Mouse (Mus musculus) spleen, adult 2 months (tissue): ENCODE measurements around the gene Gm8126. TPM values are rescaled to one million over a fixed set of nuclear protein-coding genes. Genes with fewer than 3 reads are reported as not detected.
"Not testable (repeated sequence)": the region's sequence is repeated elsewhere in the genome, so short reads cannot be mapped to it uniquely, and the experiment has no call there.

Source experiments
- DNase-seq, 2 experiments: peaks; one replicate each; pipeline versions ENCODE4 v3.0.0 to v3.0.0-alpha.2; 2012 to 2021; ENCODE audit warnings: low spot score in 2 of 2, low read depth in 1 of 2
- H3K27ac ChIP-seq: fragments of 200-500 bp; 2 replicates; pipeline ENCODE4 v1.5.1; 2012; ENCODE audit warnings: low read length, inconsistent platforms; ENCODE audit not compliant: insufficient read depth
- H3K27me3 ChIP-seq: fragments of 200-500 bp; 2 replicates; pipeline ENCODE4 v1.6.1; 2012; ENCODE audit warnings: mild to moderate bottlenecking, moderate library complexity, low read length, inconsistent platforms; ENCODE audit not compliant: control insufficient read depth, insufficient read depth
- H3K36me3 ChIP-seq: fragments of 200-500 bp; 2 replicates; pipeline ENCODE4 v1.6.1; 2012; ENCODE audit warnings: mild to moderate bottlenecking, low read length, inconsistent platforms; ENCODE audit not compliant: control insufficient read depth, insufficient read depth
- H3K4me1 ChIP-seq: fragments of 200-500 bp; 2 replicates; pipeline ENCODE4 v1.6.1; 2011; ENCODE audit warnings: inconsistent platforms; ENCODE audit not compliant: control insufficient read depth, insufficient read depth, insufficient read length
- H3K4me3 ChIP-seq: fragments of 200-500 bp; 2 replicates; pipeline ENCODE4 v1.5.1; 2011; ENCODE audit warnings: mild to moderate bottlenecking, inconsistent platforms; ENCODE audit not compliant: insufficient read depth, insufficient read length; ENCODE audit errors: extremely low read depth
- WGBS: fragments of 180-500 bp; shearing (Covaris S2); methylation state at CpG from one replicate; pipeline ENCODE4 v1.1.7; 2018; 5-methylcytosine and 5-hydroxymethylcytosine counted together
- polyA plus RNA-seq: library from polyadenylated mRNA; depleted of rRNA; stranded (reverse); fragments of >200 nt; gene quantifications from 2 replicates; pipeline ENCODE4 v1.2.3, GENCODE M21; 2012; rRNA removed

The Gm8126 gene
- polyA plus RNA-seq, 1 experiment, result not detected

GRCm38 (mm10) chr14:43274986-43275511 is 16.6 kb downstream of the Gm8126 start, which contains the start of gene Gm9732:
Gene Gm9732, plus strand, starts transcription at chr14:43275036.
- not testable (repeated sequence) for H3K4me3 ChIP-seq, H3K36me3 ChIP-seq, H3K27me3 ChIP-seq, H3K27ac ChIP-seq, H3K4me1 ChIP-seq
- peak in 1 of 2 experiments; percentile 18 for DNase-seq
- WGBS, result 75% methylated on average over 8 of the region's 8 CpGs

GRCm38 (mm10) chr14:43275752-43276151 is 17.3 kb downstream of the Gm8126 start:
- WGBS, result 84% methylated on average over 1 of the region's 1 CpGs
- H3K27ac ChIP-seq, H3K4me1 ChIP-seq, DNase-seq, H3K27me3 ChIP-seq, H3K36me3 ChIP-seq, H3K4me3 ChIP-seq: not testable (repeated sequence)

GRCm38 (mm10) chr14:43277468-43277867 is 19.0 kb downstream of the Gm8126 start:
- not testable (repeated sequence) for H3K4me3 ChIP-seq, DNase-seq, H3K36me3 ChIP-seq, H3K27me3 ChIP-seq, H3K27ac ChIP-seq, H3K4me1 ChIP-seq
- WGBS, result 55% methylated on average over 2 of the region's 2 CpGs

GRCm38 (mm10) chr14:43278146-43278545 is 19.7 kb downstream of the Gm8126 start:
- DNase-seq, H3K4me1 ChIP-seq, H3K4me3 ChIP-seq, H3K36me3 ChIP-seq, H3K27me3 ChIP-seq, H3K27ac ChIP-seq: not testable (repeated sequence)
- WGBS, result 73% methylated on average over 4 of the region's 4 CpGs

GRCm38 (mm10) chr14:43278681-43279080 is 20.2 kb downstream of the Gm8126 start:
- 89% methylated on average over 3 of the region's 3 CpGs for WGBS
- not testable (repeated sequence) for H3K4me1 ChIP-seq, H3K4me3 ChIP-seq, H3K27ac ChIP-seq, DNase-seq, H3K36me3 ChIP-seq, H3K27me3 ChIP-seq

- not testable (repeated sequence) for H3K27ac ChIP-seq, H3K4me1 ChIP-seq, H3K4me3 ChIP-seq, H3K36me3 ChIP-seq, DNase-seq, H3K27me3 ChIP-seq
- 79% methylated on average over 3 of the region's 3 CpGs for WGBS
These were observed 35.1 kb downstream of the Gm8126 start, which contains the start of gene Gm8127 for GRCm38 (mm10) chr14:43293503-43293902. Gene Gm8127, minus strand, starts transcription at chr14:43293832.

Other genes with a start within 250 kb of the Gm8126 start
- not detected in 2 replicates for gene Gm10376, start 243.0 kb upstream of the Gm8126 start, polyA plus RNA-seq
- not detected in 2 replicates for gene Gm8094, start 182.0 kb upstream of the Gm8126 start, polyA plus RNA-seq
- gene Gm8104, start 158.0 kb upstream of the Gm8126 start, polyA plus RNA-seq, result not detected in 2 replicates
- not detected in 2 replicates for gene Gm7233, start 78.8 kb upstream of the Gm8126 start, polyA plus RNA-seq
- gene Gm8122, start 23.3 kb upstream of the Gm8126 start, polyA plus RNA-seq, result not detected in 2 replicates
- not detected in 2 replicates for gene Gm9732, start 16.4 kb downstream of the Gm8126 start, polyA plus RNA-seq
- gene Gm8127, start 35.2 kb downstream of the Gm8126 start, polyA plus RNA-seq, result not detected in 2 replicates
- gene 1700001F09Rik, start 89.2 kb downstream of the Gm8126 start, polyA plus RNA-seq, result not detected in 2 replicates
- gene Gm8138, start 157.7 kb downstream of the Gm8126 start, polyA plus RNA-seq, result not detected in 2 replicates